Mouse (Mus musculus) retina, postnatal 1 day (tissue): ENCODE data around the gene Stk32c.

Experiments
- DNase-seq: peaks from one replicate; pipeline ENCODE4 v3.0.0-alpha.2; 2012

Stk32c gene

GRCm38 (mm10) chr7:139092676-139093075, 120.4 kb downstream of the Stk32c start:
- DNase-seq, result no peak

DNA sequence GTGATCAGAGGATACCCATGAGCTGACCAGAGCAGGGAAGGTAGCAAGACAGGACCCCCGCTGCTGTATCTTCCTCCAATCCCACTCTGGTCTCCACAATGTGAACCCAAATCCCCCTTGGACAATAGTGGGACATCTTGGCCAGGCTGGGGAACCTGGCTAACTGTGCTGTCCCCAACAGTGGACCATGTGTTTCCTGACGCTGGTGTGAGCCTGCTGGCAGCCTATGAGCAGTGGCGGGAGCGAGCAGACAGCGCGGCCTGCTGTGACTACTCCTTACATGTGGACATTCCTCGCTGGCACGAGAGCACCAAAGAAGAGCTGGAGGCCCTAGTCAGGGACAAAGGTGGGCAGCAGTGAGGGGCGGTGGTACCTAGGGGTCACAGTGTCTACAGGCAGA, 121.4 kb downstream of the Stk32c start:
- DNase-seq, result no peak

- DNase-seq, result no peak
These were observed 122.9 kb downstream of the Stk32c start for GRCm38 (mm10) chr7:139089892-139090874.

GRCm38 (mm10) chr7:139087801-139088200, 125.3 kb downstream of the Stk32c start:
- no peak for DNase-seq

DNA sequence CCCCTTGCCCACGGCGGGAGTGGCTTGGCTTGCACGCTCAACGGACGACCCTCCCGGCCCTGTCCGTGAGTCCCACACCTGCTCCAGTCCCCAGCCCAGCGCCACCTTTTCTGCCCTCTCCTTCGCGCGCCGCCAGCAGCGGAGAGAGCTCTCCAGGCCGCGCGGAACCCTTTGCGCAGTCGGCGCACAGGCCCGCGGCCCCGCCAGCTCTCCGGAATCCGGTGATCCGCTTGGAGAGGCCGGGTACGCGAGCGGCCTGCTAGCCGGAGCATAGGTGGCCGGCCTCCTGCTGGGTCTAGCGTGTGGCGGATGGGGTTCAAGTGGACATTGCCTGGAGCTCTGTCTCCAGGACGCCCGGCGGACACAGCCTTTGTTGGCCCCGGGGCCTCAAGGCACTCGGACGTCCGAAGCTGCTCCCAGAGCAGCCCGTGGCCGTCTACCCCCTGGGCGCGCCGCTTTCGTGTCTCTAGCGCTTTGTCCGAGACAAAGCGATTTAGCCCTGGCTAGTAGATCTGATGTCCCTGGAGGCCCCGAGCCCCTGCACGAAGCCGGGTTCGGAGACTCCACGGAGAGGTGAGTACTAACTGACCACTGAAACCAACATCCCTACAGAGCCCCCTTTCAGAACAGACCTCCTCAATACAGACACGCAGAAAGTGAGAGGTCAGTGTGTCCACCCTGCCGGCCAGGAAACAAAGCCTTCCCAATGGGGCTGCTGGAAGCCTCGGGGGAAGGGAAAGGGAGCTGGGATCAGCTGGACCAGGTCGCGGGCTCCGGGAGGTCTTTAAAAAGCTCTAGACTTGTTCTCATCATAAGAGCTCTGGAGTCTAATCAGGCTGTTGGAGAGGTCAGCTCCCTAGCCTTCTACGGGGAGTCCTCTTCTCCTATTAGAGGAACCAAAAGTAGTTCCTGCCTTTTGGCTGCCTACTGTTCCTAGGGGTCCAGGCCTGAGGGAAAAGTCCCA, 126.6 kb downstream of the Stk32c start:
- no peak for DNase-seq

DNA sequence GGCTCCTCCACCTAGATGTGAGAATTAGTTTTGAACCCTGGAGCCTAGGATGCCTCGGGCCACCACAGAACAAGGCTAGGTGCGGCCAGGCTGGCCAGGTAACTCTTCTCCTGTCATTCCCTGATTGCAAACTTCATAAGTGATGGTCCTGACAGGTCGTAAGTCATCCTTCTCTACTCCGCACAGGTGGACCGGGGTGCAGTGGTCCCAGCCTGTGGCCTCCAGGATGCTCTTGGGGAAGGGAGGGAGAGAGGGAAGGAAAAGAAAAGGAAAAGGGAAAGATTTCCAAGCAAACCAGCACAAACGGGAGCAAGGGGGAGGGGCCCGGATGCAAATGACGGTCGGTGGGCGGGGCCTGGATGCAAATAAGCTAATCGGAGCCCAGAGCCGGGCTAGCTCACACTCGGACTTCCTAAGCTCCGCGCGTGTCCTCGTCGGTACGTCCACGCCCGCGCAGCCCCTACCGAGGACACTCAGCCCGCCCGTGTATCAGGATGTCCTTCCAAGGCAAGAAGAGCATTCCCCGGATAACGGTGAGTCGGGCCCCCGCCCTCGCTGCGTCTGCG, 127.4 kb downstream of the Stk32c start, which contains the start of gene Dpysl4:
Gene Dpysl4, plus strand, starts transcription at position 373 of the 566 bp plus-strand sequence.
- peak; percentile 93 for DNase-seq

DNA sequence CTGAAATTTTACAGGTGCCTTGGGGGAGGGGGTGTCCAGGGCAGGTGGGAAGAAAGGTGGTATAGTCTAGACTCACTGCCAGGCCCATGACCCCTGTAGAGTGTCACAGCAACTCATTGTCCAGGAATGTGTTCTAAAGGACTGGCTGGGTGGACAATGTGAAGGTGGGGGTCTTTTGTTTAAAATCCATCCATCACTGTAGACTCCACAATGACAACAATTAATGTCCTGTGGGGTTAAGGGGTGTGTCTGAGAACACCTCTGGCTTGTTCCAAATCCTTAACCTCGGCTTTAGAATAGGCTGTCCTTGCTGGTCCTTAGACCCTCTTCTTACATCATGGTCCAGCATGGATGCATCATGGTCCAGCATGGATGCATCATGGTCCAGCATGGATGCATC, 128.8 kb downstream of the Stk32c start:
- no peak for DNase-seq

DNA sequence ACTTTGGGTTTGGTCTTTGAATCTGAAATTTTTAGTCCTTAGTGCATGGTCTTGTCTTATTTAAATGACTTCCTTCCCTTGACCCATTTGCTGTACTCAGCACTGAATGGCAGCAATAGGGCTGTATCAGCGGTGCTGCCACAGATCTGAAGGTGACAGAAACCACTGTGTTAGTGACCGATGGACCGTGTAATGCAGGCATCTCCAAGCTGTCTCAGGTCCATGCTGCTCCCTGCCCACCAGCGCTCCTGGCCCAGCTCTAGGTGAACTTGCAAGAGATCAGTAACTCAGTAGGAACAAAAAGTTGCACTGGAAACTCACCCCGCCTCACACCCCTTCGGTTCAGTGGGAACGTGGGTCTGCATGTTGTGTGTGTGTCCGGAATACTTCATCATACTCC, 130.8 kb downstream of the Stk32c start:
- DNase-seq, result peak; percentile 67

- DNase-seq, result peak; percentile 27
These were observed 131.9 kb downstream of the Stk32c start for GRCm38 (mm10) chr7:139081158-139081557.

- DNase-seq, result peak; percentile 43
These were observed 132.4 kb downstream of the Stk32c start for GRCm38 (mm10) chr7:139080714-139081113.

- no peak for DNase-seq
These were observed 134.0 kb downstream of the Stk32c start for GRCm38 (mm10) chr7:139079141-139079540.

DNA sequence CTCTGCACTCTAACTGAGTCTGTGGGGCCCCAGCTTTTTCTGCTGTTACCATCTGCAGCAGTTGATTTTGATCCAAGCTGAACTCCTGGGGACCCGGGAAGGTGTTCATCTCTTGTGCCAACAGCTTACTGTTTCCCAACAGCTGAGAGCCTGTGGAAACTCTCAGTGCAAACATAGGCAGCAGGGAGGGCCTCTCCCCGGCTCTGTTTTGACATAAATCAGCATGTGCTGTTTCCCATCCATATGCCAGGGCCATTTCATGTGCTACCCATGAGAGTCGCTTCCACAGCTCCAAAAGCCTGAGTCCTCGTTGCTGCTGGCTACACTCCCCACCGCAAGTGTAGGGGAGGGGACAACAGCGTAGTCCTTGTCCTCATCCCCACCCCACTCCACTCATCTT, 134.9 kb downstream of the Stk32c start:
- DNase-seq, result peak; percentile 53

DNA sequence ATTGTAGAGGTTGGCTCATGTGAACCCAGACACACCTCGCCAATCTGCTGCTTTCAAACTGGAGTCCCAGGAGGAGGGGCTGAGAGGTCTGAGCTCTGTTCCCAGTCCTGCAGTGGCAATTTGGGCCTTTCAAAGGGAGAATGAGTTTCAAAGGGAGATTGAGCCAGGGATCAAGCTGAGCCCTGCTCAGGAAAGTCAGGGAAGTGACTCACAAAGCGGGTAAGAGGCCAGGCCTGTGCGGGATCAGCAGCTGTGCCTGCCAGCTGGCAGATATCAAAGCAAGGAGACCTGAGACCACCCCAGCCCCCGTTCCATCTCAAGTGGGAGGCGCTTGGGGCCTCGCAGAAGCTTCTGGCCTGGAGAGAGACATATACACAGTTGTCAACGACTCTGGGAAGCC, 135.8 kb downstream of the Stk32c start:
- peak; percentile 60 for DNase-seq

GRCm38 (mm10) chr7:139075054-139075794, 137.9 kb downstream of the Stk32c start:
- DNase-seq, result peak; percentile 96

- DNase-seq, result peak; percentile 47
These were observed 138.9 kb downstream of the Stk32c start for GRCm38 (mm10) chr7:139074189-139074588.

DNA sequence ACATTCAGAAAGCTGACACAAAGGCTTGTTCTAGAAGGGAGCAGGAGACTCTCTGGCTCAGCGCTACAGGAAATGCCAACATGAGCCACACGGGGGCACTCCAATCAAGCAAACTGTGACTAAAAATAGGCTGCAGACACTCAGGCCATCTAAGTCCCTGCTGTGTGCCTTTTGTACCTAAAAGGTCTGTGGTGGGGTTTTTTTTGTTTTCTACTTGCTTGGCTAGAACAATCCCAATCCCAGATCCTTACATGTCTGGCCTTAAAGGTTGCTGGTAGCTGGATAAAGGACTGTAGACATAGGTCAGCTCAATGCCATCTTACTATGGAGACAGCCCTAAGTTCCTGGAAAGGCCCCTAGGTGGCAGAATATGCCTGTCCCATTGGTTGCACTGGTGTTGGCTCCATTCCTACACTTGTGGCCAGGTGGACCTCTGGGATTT, 144.9 kb downstream of the Stk32c start:
- peak; percentile 90 for DNase-seq

DNA sequence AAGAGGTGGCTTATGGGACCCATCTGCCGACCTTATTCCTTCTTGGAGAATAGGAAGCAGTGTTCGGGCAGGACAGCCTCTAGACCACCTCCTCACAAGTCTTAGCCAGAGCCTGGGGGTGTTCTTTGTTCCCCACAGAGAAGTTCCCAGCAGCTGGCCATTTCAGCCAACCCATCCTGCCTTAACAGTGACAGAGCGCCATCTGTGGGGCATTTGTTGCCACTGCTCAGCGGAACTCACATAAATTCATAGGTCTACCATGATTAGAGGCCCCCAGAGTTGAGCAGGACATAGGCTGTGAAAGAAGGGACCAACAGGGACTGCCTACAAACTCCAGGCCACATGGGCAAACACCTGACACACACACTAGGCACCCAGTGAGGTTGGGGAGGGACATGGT, 149.7 kb downstream of the Stk32c start:
- DNase-seq, result peak; percentile 52
